Mouse (Mus musculus) right cerebral cortex, postnatal 4 days (tissue): Measurements from ENCODE around the gene Ar.

Experiments used
- DNase-seq: peaks from one replicate; pipeline ENCODE4 v3.0.0-alpha.2; 2022

Gene Ar

GRCm38 (mm10) chrX:98148531-98149342 lies at the start of gene Ar:
Gene Ar (plus strand): TSS chrX:98148769.
- DNase-seq: peak; percentile 2

DNA sequence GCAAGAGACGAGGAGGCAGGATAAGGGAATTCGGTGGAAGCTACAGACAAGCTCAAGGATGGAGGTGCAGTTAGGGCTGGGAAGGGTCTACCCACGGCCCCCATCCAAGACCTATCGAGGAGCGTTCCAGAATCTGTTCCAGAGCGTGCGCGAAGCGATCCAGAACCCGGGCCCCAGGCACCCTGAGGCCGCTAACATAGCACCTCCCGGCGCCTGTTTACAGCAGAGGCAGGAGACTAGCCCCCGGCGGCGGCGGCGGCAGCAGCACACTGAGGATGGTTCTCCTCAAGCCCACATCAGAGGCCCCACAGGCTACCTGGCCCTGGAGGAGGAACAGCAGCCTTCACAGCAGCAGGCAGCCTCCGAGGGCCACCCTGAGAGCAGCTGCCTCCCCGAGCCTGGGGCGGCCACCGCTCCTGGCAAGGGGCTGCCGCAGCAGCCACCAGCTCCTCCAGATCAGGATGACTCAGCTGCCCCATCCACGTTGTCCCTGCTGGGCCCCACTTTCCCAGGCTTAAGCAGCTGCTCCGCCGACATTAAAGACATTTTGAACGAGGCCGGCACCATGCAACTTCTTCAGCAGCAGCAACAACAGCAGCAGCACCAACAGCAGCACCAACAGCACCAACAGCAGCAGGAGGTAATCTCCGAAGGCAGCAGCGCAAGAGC lies 1.3 kb downstream of the Ar start:
- peak; percentile 4 for DNase-seq

- DNase-seq: peak; percentile 5
Observed at GRCm38 (mm10) chrX:98150393-98151119, 2.0 kb downstream of the Ar start.

- DNase-seq: no peak
Observed at GRCm38 (mm10) chrX:98189759-98190158, 41.2 kb downstream of the Ar start.

GRCm38 (mm10) chrX:98205766-98206165 lies 57.2 kb downstream of the Ar start:
- no peak for DNase-seq

GRCm38 (mm10) chrX:98207166-98207565 lies 58.6 kb downstream of the Ar start:
- no peak for DNase-seq

- DNase-seq: no peak
Observed at GRCm38 (mm10) chrX:98216103-98216502, 67.5 kb downstream of the Ar start.

DNA sequence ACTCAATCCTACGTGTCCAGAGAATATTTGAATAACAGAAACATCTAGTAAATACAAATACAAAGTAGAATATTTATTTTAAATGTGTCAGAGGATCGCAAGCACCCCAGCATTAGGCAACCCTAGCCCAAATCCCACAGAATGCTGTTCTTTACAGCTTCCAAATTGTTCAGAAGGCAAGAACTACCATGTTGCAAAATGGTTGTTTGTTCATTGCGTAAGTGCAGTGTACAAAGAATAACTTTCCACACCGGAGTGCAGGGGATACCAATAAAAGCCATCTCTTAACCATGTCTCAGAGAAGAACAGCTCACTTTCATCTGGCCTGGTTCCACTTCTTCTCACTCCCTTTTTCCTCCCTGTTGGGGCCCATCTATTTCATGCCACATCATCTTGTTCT lies 90.4 kb downstream of the Ar start:
- DNase-seq: no peak

- no peak for DNase-seq
Observed at GRCm38 (mm10) chrX:98245108-98245507, 96.5 kb downstream of the Ar start.

- no peak for DNase-seq
Observed at GRCm38 (mm10) chrX:98248363-98248762, 99.8 kb downstream of the Ar start.

- DNase-seq: no peak
Observed at GRCm38 (mm10) chrX:98259620-98260019, 111.1 kb downstream of the Ar start.

DNA sequence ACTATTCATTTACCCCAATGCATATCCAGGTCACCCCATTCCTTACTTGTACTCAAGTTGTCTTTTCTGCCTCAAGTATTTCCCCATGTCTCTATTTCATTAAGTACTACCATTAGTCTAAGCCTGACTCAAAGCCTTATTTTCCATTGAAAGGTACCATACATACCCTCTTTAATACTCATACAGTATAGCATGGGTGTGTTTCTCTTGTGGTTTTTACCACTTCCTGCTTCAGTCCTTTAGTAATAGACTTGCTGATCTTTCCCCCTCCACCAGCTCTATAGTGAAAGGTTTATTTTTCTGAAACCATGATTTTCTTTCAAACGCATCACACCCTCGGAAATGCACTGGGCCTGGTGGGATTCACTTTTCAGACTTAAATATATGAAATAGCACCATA lies 117.2 kb downstream of the Ar start:
- no peak for DNase-seq

DNA sequence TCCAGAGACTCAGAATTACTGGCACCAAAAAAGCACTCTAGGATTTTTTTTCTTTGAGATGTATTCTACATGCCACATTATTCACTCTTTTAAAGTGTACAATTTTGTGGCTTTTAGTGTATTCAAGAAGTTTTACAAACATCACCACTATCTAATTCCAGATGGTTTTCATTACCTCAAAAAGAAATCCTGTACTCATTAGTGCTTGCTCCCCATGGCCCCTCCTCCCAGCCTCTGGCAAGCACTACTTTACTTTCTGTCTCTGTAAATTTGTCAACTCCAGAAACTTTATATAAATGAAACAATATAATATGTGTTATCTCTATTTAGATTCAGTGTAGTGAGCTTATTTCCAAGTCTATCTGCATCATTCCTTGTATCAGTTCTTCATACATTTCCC lies 122.8 kb downstream of the Ar start:
- no peak for DNase-seq

GRCm38 (mm10) chrX:98291763-98292162 lies 143.2 kb downstream of the Ar start:
- DNase-seq: no peak

GRCm38 (mm10) chrX:98300685-98301084 lies 152.1 kb downstream of the Ar start:
- no peak for DNase-seq

DNA sequence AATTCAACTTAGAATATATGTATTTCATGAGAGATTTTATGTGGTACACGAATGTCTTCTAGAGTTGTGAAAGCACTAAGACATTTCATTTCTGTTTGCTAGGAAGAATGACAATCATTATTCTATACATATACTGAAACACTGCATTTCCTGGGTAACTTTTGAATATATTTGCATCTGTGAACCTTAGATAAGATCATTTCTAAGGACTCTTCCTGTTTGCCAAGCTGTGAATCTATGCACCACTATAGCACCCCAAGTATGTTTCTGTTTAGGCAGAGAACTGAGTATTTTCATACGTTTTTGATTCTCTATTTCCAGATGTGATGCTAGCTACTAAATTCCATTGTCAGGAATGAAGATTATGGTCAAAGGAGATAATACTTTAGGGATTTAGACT lies 153.4 kb downstream of the Ar start:
- no peak for DNase-seq

- no peak for DNase-seq
Observed at GRCm38 (mm10) chrX:98315961-98316360, 167.4 kb downstream of the Ar start.

DNA sequence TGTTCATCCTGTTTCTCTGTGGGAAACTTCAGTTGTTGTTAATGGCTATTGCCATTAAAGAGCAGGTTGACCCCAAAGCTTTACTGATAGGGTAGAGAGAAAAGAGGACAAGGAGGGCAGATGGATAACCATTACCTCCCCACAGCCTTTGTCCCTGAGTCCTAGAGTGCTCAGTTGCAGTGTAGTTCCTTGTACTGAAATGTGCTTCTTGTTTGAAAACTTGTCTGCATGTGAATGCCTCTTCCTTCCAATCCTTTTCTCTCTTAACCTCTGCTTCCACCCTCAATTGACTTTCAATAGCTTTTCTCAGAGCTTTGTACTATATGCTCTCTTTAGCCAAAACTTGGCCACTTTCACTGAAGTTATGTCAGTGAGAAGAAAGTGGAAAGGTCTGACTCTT lies 168.9 kb downstream of the Ar start:
- no peak for DNase-seq

GRCm38 (mm10) chrX:98323105-98323504 lies 174.5 kb downstream of the Ar start:
- no peak for DNase-seq

DNA sequence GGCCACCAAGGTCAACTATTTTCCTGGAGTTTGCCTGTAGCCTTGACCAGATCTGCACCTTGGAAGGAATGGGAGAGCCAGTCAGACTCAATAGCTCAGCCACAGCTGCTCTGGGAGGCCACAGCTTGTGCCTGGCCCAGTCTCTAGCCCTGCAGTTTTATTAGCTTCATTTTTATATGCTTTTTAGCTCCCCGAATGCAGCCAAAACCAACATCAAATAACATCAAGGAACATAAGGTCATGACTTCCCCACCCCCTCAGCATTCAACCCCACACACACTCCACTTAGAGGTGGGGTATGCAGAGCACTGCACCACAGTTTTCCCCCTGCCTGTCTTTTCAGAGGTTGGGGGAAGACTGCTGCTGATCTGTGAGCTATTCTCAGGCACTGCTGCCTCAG lies 198.9 kb downstream of the Ar start:
- no peak for DNase-seq

DNA sequence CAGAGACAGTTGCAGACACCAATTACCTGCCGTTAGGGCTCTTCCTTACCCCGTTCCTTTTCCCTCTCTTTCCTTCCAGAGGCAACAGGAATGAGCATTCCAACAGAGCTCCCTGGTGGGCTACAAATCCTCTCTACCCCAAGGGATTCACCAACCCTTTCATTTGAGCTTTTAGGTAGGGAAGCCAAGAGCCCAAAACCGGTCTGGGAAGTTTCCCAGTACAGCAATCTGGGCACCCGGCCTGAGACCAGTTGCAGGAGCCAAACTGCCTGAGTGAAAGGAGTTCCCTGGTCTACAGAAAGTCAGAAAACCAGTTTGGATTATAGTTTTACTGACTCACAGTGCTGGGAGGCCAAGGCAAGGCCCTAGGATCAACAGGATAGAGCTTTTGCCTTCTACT lies 199.5 kb downstream of the Ar start:
- DNase-seq: peak; percentile 4
